Mouse (Mus musculus) forebrain, embryonic 15.5 days (tissue): ENCODE measurements around the gene Krtap1-4. TPM values are rescaled to one million over a fixed set of nuclear protein-coding genes. Genes with fewer than 3 reads are reported as not detected.

Source experiments
- ATAC-seq: fragments of 200-750 bp; cut with Nextera tagmentation; replicated peaks from 2 replicates; pipeline ENCODE4 v1.8.0; 2017; ENCODE audit warnings: mild to moderate bottlenecking, moderate TSS enrichment, moderate library complexity
- H3K27ac ChIP-seq: fragments of 300-500 bp; sonication (generic); replicated peaks from 2 replicates; pipeline ENCODE4 v1.5.1; 2015; ENCODE audit warnings: mild to moderate bottlenecking, inconsistent platforms
- H3K27me3 ChIP-seq: fragments of 300-500 bp; sonication (generic); 2 replicates; pipeline ENCODE4 v1.6.1; 2015; ENCODE audit warnings: inconsistent platforms
- H3K36me3 ChIP-seq: fragments of 300-500 bp; sonication (generic); 2 replicates; pipeline ENCODE4 v1.6.1; 2015; ENCODE audit warnings: mild to moderate bottlenecking, inconsistent platforms
- H3K4me1 ChIP-seq: fragments of 300-500 bp; sonication (generic); 2 replicates; pipeline ENCODE4 v1.6.1; 2015; ENCODE audit warnings: inconsistent platforms
- H3K4me2 ChIP-seq: fragments of 300-500 bp; sonication (generic); replicated peaks from 2 replicates; pipeline ENCODE4 v1.6.1; 2015; ENCODE audit warnings: mild to moderate bottlenecking, inconsistent platforms
- H3K4me3 ChIP-seq: fragments of 300-500 bp; sonication (generic); 2 replicates; pipeline ENCODE4 v1.5.1; 2015; ENCODE audit warnings: mild to moderate bottlenecking, inconsistent platforms
- H3K9ac ChIP-seq: fragments of 300-500 bp; sonication (generic); replicated peaks from 2 replicates; pipeline ENCODE4 v1.6.1; 2015; ENCODE audit warnings: mild to moderate bottlenecking, inconsistent platforms
- H3K9me3 ChIP-seq: fragments of 300-500 bp; sonication (generic); 2 replicates; pipeline ENCODE4 v1.6.1; 2016; ENCODE audit warnings: inconsistent platforms
- WGBS: fragments of 180-500 bp; shearing (Covaris S2); methylation state at CpG from one replicate; pipeline ENCODE4 v1.1.7; 2015; ENCODE audit warnings: mixed read lengths; 5-methylcytosine and 5-hydroxymethylcytosine counted together
- polyA plus RNA-seq: library from polyadenylated mRNA; unstranded; fragments of >200 nt; fragmentation: Nextera tagmentation; extraction: Ambion mirVana; gene quantifications from 2 replicates; pipeline ENCODE4 v1.2.1, GENCODE M21; 2015

Gene Krtap1-4
- polyA plus RNA-seq, 1 experiment from 2014 or later = not detected

DNA sequence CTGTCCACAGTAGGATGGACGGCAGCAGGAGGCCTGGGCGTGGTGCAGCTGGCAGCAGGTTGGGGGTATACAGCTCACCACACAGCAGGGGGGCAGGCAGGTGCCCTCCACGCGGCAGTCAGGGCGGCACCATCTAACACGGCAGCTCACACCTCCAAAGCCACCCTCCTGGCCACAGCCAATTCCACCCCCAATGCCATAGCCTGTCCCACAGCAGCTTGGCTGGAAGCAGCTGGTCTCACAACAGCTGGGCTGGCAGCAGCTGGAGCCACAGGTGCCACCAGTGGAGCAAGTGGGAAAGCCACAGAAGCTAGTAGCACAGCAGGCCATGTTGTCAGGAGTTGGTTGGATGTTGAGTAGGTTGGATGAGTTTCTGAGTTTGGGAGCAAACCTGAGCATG, 2.8 kb downstream of the Krtap1-4 start, which contains the start of gene Krtap1-5:
Gene Krtap1-5 (minus strand): TSS at position 381 of the 400 bp plus-strand sequence.
- Histone ChIP-seq H3K4me2 (no peak within 1 kb of the TSS), H3K9me3 (no peaks in the 10 kb centered on the region), H3K9ac (no peak within 1 kb of the TSS), H3K36me3 (no peaks in the 10 kb centered on the region), H3K4me1 (no peaks in the 10 kb centered on the region), H3K27ac (no peak within 1 kb of the TSS), H3K4me3 (no peak within 1 kb of the TSS), H3K27me3 (no peaks in the 10 kb centered on the region)
- ATAC-seq = no peak
- WGBS = 85% methylated on average over 6 of the region's 6 CpGs

DNA sequence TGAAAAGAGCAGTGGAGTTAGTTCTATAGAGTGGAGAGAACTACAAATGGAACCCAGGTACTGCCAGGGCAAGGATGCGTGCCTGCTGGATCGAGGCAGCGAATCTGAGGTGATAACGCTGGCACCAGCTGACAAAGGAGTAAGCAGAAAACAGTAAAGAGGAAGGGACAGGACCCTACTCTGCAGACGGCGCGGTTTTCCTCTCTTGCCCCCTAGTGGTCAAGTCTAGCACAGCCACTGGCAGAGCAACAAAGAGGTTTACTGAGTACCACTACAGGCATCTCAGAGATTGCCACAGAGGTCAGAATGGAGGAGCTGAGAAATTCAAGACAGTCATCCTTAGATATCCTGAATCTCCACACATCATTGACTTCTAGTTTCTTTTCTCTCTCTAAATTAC, 9.3 kb downstream of the Krtap1-4 start:
- WGBS = 2% methylated on average over 7 of the region's 7 CpGs
- no peaks in the 10 kb centered on the region for H3K9me3 ChIP-seq
- no peaks in the 10 kb centered on the region for H3K4me1 ChIP-seq
- no peaks in the 10 kb centered on the region for H3K36me3 ChIP-seq
- 0 out of 2 replicates have a peak overlapping the region, but pooled peaks have one; percentile 8 for H3K4me3 ChIP-seq
- no peak overlapping the region for H3K9ac ChIP-seq
- no peaks in the 10 kb centered on the region for H3K27me3 ChIP-seq
- H3K4me2 ChIP-seq = peak overlapping the region; percentile 23
- H3K27ac ChIP-seq = no peak overlapping the region
- peak; percentile 60 for ATAC-seq

DNA sequence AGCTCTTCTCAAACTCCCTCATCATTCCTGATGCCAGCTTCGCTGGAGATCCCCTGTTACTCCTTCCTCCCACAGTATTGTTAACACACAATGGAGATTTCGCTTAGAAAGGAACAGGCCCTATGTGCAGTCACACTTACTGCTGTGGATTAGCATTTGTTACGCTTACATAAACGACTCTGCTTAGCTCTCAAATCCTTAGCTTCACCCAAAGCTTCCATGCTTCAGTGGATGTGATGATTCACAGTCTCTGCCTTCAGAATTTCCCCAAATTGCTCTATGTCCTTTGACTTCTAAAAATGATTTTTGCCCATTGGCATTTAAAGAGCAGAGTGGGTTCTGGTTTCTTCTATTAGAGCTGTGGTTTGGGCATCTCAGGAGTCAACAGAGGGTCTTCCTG, 10.3 kb downstream of the Krtap1-4 start:
- no peak overlapping the region for H3K9ac ChIP-seq
- no peaks in the 10 kb centered on the region for H3K4me1 ChIP-seq
- H3K36me3 ChIP-seq = no peaks in the 10 kb centered on the region
- H3K9me3 ChIP-seq = no peaks in the 10 kb centered on the region
- 20% methylated on average over 4 of the region's 4 CpGs for WGBS
- H3K4me2 ChIP-seq = no peak overlapping the region
- no peaks in the 10 kb centered on the region for H3K27me3 ChIP-seq
- no peak for ATAC-seq
- H3K4me3 ChIP-seq = no peak overlapping the region
- H3K27ac ChIP-seq = no peak overlapping the region

DNA sequence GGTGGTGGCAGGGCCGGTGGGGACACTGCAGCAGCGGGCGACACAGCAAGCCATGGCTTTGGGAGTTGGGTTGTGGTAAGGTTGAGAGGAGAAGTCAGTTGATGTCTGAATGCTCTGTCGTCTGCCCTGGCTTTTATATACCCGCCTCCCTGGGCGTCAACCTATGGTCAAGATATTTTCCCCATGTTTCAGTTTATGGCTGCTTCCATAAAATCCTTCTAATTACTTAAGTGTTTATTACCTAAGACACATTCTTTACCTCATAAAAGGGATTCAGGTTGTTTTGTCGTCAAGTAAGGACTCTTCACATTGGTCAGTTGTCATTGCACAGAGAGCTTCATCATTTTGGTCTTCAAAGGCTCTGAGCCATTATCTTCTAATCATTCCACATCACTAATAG, 16.9 kb downstream of the Krtap1-4 start, which contains the start of gene Krtap3-1:
Gene Krtap3-1 (minus strand): TSS at position 101 of the 400 bp plus-strand sequence.
- H3K36me3 ChIP-seq = no peaks in the 10 kb centered on the region
- WGBS = 95% methylated on average over 7 of the region's 7 CpGs
- H3K4me2 ChIP-seq = no peak within 1 kb of the TSS
- H3K27ac ChIP-seq = no peak within 1 kb of the TSS
- no peak within 1 kb of the TSS for H3K9ac ChIP-seq
- no peaks in the 10 kb centered on the region for H3K9me3 ChIP-seq
- H3K4me3 ChIP-seq = no peak within 1 kb of the TSS
- H3K27me3 ChIP-seq = no peaks in the 10 kb centered on the region
- H3K4me1 ChIP-seq = no peaks in the 10 kb centered on the region
- no peak for ATAC-seq

DNA sequence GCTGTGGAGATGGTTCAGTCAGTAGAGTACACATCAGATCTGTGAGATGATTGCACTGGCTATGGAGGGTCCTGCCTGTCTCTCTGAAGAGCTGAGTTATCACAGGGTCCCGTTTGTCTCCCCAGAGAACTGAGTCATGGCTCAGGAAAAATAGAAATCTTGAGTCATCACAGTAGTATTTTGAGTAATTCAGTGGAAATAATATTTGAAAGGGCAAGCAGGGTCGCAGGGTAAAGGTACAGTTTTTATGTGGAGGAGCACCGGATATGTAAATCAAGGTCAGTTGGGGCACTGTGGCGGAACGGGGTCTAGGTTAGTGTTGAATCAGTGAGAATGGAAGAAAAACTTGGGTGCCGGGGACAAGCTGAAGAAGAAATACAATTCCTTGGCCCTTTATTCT, 20.9 kb downstream of the Krtap1-4 start:
- ATAC-seq = no peak
- Histone ChIP-seq H3K27ac (no peak overlapping the region), H3K27me3 (no peaks in the 10 kb centered on the region), H3K9ac (no peak overlapping the region), H3K4me2 (no peak overlapping the region), H3K36me3 (no peaks in the 10 kb centered on the region), H3K9me3 (no peaks in the 10 kb centered on the region), H3K4me3 (no peak overlapping the region), H3K4me1 (no peaks in the 10 kb centered on the region)
- 84% methylated on average over 6 of the region's 6 CpGs for WGBS

DNA sequence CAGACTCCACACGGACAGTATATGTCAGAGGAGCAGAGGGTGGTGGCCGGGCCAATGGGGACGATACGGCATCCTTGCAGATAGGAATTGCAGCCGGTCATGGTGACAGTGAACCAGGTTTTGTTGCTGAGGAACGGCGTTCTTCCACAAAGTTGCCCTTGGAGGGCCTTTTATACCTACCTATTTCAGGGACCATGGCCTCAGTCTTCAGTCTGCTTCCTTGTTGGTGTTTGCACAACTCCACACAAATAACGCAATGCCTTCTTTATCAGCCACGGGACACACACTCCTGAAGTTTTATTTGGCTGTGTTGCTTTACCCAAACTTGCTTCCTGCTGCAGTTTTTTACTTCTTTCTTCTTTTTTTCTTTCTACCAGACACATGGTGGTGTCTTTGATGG, 24.1 kb downstream of the Krtap1-4 start, which contains the start of gene Gm11939:
Gene Gm11939 (minus strand): TSS at position 101 of the 400 bp plus-strand sequence.
- Histone ChIP-seq H3K27me3 (no peaks in the 10 kb centered on the region), H3K4me2 (no peak within 1 kb of the TSS), H3K9ac (no peak within 1 kb of the TSS), H3K27ac (no peak within 1 kb of the TSS), H3K9me3 (no peaks in the 10 kb centered on the region), H3K4me1 (no peaks in the 10 kb centered on the region), H3K4me3 (no peak within 1 kb of the TSS), H3K36me3 (no peaks in the 10 kb centered on the region)
- 94% methylated on average over 9 of the region's 9 CpGs for WGBS
- ATAC-seq = no peak

DNA sequence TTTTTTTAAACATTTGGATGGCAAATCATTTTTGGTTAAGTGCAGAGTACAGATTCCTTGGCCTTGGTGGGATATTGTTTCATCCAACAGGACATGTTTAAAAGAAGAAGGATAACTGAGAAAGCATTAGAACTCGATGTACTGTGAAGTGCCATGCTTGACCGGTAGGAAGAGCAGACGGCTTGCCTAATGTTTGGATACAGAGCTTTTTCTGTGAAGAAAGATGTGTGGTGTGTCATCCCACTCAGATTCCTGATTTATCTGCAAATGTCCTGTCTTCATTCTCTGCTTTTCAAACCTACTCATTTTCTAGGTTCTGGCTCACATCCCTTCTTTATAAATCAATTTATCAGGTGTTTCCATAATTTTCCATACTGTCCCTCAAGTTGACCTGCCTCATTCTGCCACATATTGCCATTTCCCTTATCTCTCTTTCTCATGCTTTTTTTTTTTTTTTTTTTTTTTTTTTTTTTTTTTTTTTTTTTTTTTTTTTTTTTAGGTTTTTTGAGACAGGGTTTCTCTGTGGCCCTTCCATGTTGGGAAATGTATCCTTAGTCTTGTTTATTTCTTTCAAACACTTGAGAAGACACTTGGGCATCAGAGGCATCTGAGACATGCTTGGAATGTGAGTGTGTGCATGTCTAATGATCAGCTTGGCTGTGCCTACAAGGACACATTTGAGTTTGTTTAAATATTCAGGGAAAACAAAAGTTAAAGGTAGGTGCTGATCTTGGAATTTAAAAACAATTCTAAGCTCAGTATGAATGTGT, 25.3 kb downstream of the Krtap1-4 start:
- Histone ChIP-seq H3K9ac (no peak overlapping the region), H3K9me3 (no peaks in the 10 kb centered on the region), H3K27ac (no peak overlapping the region), H3K4me3 (no peak overlapping the region), H3K36me3 (no peaks in the 10 kb centered on the region), H3K4me1 (no peaks in the 10 kb centered on the region), H3K4me2 (no peak overlapping the region), H3K27me3 (no peaks in the 10 kb centered on the region)
- 83% methylated on average over 3 of the region's 3 CpGs for WGBS
- ATAC-seq = no peak

DNA sequence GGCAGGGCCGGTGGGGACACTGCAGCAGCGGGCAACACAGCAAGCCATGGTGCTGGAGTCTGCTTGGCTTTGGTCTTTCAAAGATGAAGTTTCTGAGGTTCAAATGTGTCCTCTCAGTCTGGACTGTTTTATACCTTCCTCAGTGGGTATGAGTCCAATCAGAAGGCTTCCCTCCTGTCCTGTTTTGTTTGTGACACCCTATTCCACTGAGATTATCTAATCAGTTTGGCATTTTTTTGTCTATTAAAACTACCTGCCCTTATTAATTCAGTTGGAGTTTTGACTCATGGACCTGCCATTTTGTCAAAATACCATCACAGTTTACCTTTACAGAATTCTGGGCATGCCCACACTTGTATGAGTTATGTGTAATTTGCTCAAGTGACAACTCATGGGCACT, 26.7 kb downstream of the Krtap1-4 start, which contains the start of gene Krtap3-2:
Gene Krtap3-2 (minus strand): TSS at position 101 of the 400 bp plus-strand sequence.
- H3K27me3 ChIP-seq = no peaks in the 10 kb centered on the region
- no peak for ATAC-seq
- H3K27ac ChIP-seq = no peak within 1 kb of the TSS
- WGBS = 96% methylated on average over 2 of the region's 2 CpGs
- no peak within 1 kb of the TSS for H3K4me3 ChIP-seq
- no peaks in the 10 kb centered on the region for H3K36me3 ChIP-seq
- H3K9me3 ChIP-seq = no peaks in the 10 kb centered on the region
- no peaks in the 10 kb centered on the region for H3K4me1 ChIP-seq
- no peak within 1 kb of the TSS for H3K4me2 ChIP-seq
- H3K9ac ChIP-seq = no peak within 1 kb of the TSS

DNA sequence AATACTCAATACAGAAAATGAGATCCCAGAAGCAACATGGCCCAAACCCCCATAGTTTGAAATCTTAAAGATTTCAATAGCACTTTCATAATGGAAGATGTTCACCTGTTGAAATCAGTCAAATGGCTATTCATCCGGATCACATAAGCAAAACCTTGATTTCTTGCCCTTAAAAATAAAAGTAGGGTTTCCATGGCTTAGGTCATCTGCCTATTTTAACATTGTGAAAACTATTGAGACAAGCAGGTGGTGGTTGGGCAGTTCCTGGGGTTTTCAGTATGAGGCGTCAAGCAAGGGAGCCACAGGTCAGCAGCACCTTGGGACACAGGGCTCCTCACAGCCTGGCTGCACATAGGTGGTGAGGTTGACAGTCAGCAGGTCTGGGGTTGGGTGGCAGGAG, 27.3 kb downstream of the Krtap1-4 start:
- WGBS = 90% methylated on average over 2 of the region's 2 CpGs
- H3K27me3 ChIP-seq = no peaks in the 10 kb centered on the region
- H3K27ac ChIP-seq = no peak overlapping the region
- no peaks in the 10 kb centered on the region for H3K9me3 ChIP-seq
- no peaks in the 10 kb centered on the region for H3K36me3 ChIP-seq
- no peak overlapping the region for H3K9ac ChIP-seq
- H3K4me2 ChIP-seq = no peak overlapping the region
- no peak for ATAC-seq
- H3K4me3 ChIP-seq = no peak overlapping the region
- H3K4me1 ChIP-seq = no peaks in the 10 kb centered on the region

DNA sequence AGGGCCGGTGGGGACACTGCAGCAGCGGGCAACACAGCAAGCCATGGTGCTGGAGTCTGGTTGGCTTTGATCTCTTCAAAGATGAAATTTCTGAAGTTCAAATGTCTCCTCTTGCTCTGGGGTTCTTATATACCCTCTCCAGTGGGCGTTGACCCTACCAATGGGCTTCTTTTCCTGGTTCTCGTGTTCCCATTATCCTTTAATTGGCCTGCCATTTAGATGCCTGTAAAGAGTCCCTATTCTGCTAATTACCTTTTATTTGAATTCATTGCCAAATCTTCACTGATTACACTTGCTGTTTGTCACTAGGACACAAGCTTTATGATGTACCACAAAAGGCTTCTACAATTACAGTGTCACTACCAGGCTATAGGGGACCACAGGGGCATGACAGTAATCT, 32.7 kb downstream of the Krtap1-4 start, which contains the start of gene Krtap3-3:
Gene Krtap3-3 (minus strand): TSS at position 101 of the 400 bp plus-strand sequence.
- Histone ChIP-seq H3K4me1 (no peaks in the 10 kb centered on the region), H3K36me3 (no peaks in the 10 kb centered on the region), H3K4me2 (no peak within 1 kb of the TSS), H3K27me3 (no peaks in the 10 kb centered on the region), H3K4me3 (no peak within 1 kb of the TSS), H3K9me3 (no peaks in the 10 kb centered on the region), H3K27ac (no peak within 1 kb of the TSS), H3K9ac (no peak within 1 kb of the TSS)
- no peak for ATAC-seq
- 49% methylated on average over 4 of the region's 4 CpGs for WGBS

DNA sequence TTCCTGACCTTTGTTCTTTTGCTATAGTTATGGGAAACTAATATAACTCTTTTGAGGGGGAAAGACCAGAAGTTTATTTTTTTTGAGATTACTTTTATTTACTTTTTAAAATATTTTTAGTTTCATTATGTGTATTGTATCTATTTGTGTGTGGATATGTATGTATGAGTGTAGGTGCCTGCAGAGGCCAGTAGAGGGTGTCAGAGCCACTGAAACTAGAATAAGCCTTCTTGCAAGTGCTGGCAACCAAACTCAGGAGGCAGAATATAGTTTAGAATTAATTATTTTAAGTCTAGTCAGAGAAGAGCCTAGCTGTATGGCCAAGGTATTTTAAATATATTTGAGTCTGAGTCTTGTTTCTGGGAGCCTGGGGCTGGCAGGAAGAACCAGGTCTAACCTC, 35.6 kb downstream of the Krtap1-4 start:
- Histone ChIP-seq H3K4me2 (no peak overlapping the region), H3K27me3 (no peaks in the 10 kb centered on the region), H3K4me1 (no peaks in the 10 kb centered on the region), H3K9me3 (no peaks in the 10 kb centered on the region), H3K36me3 (no peaks in the 10 kb centered on the region), H3K27ac (no peak overlapping the region), H3K9ac (no peak overlapping the region), H3K4me3 (no peak overlapping the region)
- ATAC-seq = no peak

DNA sequence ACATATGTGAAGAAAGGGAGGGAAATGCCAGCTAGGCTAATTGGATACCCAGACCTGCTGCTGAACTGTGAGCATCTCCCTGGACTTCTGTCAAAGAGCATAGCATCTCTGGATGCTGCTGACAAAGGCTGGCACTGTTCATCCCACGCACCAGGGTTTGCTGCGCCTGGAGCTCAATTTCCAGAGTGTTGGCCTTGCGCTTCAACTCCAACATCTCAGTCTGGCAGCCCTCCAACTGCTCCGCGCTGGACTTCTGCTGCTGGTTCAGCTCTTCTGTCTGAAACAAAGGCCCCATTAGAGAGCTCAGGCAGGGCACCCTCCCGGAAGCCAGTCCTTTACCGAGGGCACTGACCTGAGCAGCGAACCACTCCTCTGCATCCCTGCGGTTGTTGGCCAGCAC, 43.7 kb downstream of the Krtap1-4 start:
- no peak for ATAC-seq

More for the DNA sequence above, 43.7 kb downstream of the Krtap1-4 start:
- Histone ChIP-seq H3K4me1 (peaks cover 4% of the 10 kb centered on the region; the same call in 1 of the 2 replicates), H3K36me3 (no peaks in the 10 kb centered on the region), H3K9ac (no peak overlapping the region), H3K4me2 (no peak overlapping the region), H3K9me3 (no peaks in the 10 kb centered on the region), H3K27ac (no peak overlapping the region), H3K27me3 (no peaks in the 10 kb centered on the region), H3K4me3 (no peak overlapping the region)
- WGBS = 32% methylated on average over 9 of the region's 9 CpGs
